32 mouse cellular contexts compared by ENCODE assay signal in genomic region chr1:189855739-189856138, GRCm38 (mm10).
DNase-seq lines count a peak whose midpoint lies in the region; ATAC-seq lines count a peak whose summit lies in the region.
"Had no signal": no experiment of that assay in that cellular context is flagged by ENCODE, and none has a peak within 500 bp of the region (broad histone marks: within the 10 kb centered on the region; RNA-seq: fewer than 3 reads in every experiment).

No protein-coding gene starts in this region.

- H3K36me3 ChIP-seq in heart, embryonic 16.5 days (ENCODE audit: control insufficient read depth, insufficient read depth): peaks cover 24% of the 10 kb centered on the region
- no peaks in the 10 kb centered on the region for H3K36me3 ChIP-seq in liver, embryonic 15.5 days (replicated peaks)

- no peak overlapping the region for H3K4me3 ChIP-seq in heart, embryonic 16.5 days (ENCODE audit: low read length)
- H3K4me3 ChIP-seq in liver, embryonic 15.5 days (replicated peaks): no peak overlapping the region
- H3K4me3 ChIP-seq: gastrocnemius, adult 2 months; heart, embryonic 13.5 days; hindbrain, embryonic 10.5 days; kidney, embryonic 15.5 days; layer of hippocampus, adult 2 months; left cerebral cortex, adult 2 months; limb, embryonic 12.5 days; neural tube, embryonic 13.5 days had no signal

- H3K4me2 ChIP-seq in heart, embryonic 16.5 days (ENCODE audit: low read depth, low read length): no peak overlapping the region
- no peak overlapping the region for H3K4me2 ChIP-seq in liver, embryonic 15.5 days
- H3K4me2 ChIP-seq: heart, embryonic 13.5 days; kidney, embryonic 15.5 days; limb, embryonic 12.5 days; midbrain, embryonic 11.5 days; neural tube, embryonic 13.5 days had no signal

- 88% methylated on average over 5 of the region's 5 CpGs for WGBS in heart, embryonic 16.5 days
- 18% methylated on average over 5 of the region's 5 CpGs for WGBS in liver, embryonic 15.5 days (ENCODE audit: insufficient replicate concordance)

- peak overlapping the region; percentile 28; the same call in 1 of the 2 replicates for H3K27ac ChIP-seq in heart, embryonic 16.5 days (ENCODE audit: low read length)
- 0 out of 2 replicates have a peak overlapping the region, but pooled peaks have one; percentile 26 for H3K27ac ChIP-seq in liver, embryonic 15.5 days (replicated peaks)
- H3K27ac ChIP-seq: gastrocnemius, adult 2 months; heart, embryonic 13.5 days; kidney, embryonic 15.5 days; layer of hippocampus, adult 2 months; left cerebral cortex, adult 2 months; limb, embryonic 12.5 days; neural tube, embryonic 13.5 days had no signal

- DNase-seq in heart, adult 18-20 months: no peak
- peak; percentile 31 for DNase-seq in thymus, postnatal 25 days
- no peak for DNase-seq in thymus, postnatal 4 days
- DNase-seq in naive thymus-derived CD4-positive, alpha-beta T cell, adult 2 months (ENCODE audit: low read depth): peak; percentile 39
- no peak for DNase-seq in cerebellum, postnatal 10 days
- DNase-seq in frontal cortex, postnatal 10 days (ENCODE audit: low spot score in 2 of 2): no peak
- DNase-seq: adrenal gland, adult 2 months; adrenal gland, postnatal 36 days; cerebellum, adult 18-20 months; cerebellum, postnatal 14 days; gastrocnemius, adult 2 months; heart, postnatal 14 days; kidney, adult 18-20 months; kidney, postnatal 25 days; lung, adult 18-20 months; lung, postnatal 4 days; right cerebral cortex, postnatal 4 days had no signal

- H3K4me1 ChIP-seq in heart, embryonic 16.5 days (ENCODE audit: control insufficient read depth, insufficient read depth, low read length): peaks cover 4% of the 10 kb centered on the region; the same call in 1 of the 2 replicates
- H3K4me1 ChIP-seq in liver, embryonic 15.5 days (replicated peaks): peaks cover 20% of the 10 kb centered on the region
- H3K4me1 ChIP-seq: hindbrain, embryonic 10.5 days; kidney, embryonic 15.5 days had no signal

- no peak overlapping the region for H3K9ac ChIP-seq in heart, embryonic 16.5 days (ENCODE audit: low read length)
- H3K9ac ChIP-seq in liver, embryonic 15.5 days: no peak overlapping the region
- H3K9ac ChIP-seq: heart, embryonic 13.5 days; kidney, embryonic 15.5 days; limb, embryonic 12.5 days; neural tube, embryonic 13.5 days had no signal

- no peak for ATAC-seq in heart, embryonic 16.5 days (replicated peaks; ENCODE audit: extremely low read depth, insufficient read depth, low FRiP score)
- peak; percentile 51; the same call in 1 of the 2 replicates for ATAC-seq in liver, embryonic 15.5 days (ENCODE audit: insufficient read depth)
- ATAC-seq: activated CD4-positive, CD25-positive, alpha-beta regulatory T cell, adult 4 months; forebrain, embryonic 14.5 days; hindbrain, embryonic 16.5 days; lung, postnatal 0 days; midbrain, embryonic 16.5 days had no signal

- H3K9me3 ChIP-seq in heart, embryonic 16.5 days (replicated peaks; ENCODE audit: control insufficient read depth, low read length): no peaks in the 10 kb centered on the region
- no peaks in the 10 kb centered on the region for H3K9me3 ChIP-seq in liver, embryonic 15.5 days (replicated peaks)
- H3K9me3 ChIP-seq: heart, embryonic 13.5 days; hindbrain, embryonic 10.5 days; kidney, embryonic 15.5 days; limb, embryonic 12.5 days; neural tube, embryonic 13.5 days had no signal

- H3K27me3 ChIP-seq in heart, embryonic 16.5 days (ENCODE audit: control insufficient read depth, insufficient read depth, low read length): no peaks in the 10 kb centered on the region
- no peaks in the 10 kb centered on the region for H3K27me3 ChIP-seq in liver, embryonic 15.5 days
- H3K27me3 ChIP-seq: heart, embryonic 13.5 days; kidney, embryonic 15.5 days; limb, embryonic 12.5 days; neural tube, embryonic 13.5 days had no signal

Comparison
In these comparisons a context has a peak if more than half of its experiments do, and no peak if none do; other contexts are left out.
1. DNase-seq: peak in thymus, postnatal 25 days (single experiment) and naive thymus-derived CD4-positive, alpha-beta T cell, adult 2 months (single experiment); none in heart, adult 18-20 months (0 of 2), thymus, postnatal 4 days (single experiment), cerebellum, postnatal 10 days (0 of 2) and frontal cortex, postnatal 10 days (0 of 2).